Mouse (Mus musculus): ENCODE measurements at regions not wholly inside any gene's neighbourhood (a gene's known extent, or its start where the extent isn't known, plus 50 kb on each side); places are given as distances from the start of the nearest gene placed in this dataset.

DNA sequence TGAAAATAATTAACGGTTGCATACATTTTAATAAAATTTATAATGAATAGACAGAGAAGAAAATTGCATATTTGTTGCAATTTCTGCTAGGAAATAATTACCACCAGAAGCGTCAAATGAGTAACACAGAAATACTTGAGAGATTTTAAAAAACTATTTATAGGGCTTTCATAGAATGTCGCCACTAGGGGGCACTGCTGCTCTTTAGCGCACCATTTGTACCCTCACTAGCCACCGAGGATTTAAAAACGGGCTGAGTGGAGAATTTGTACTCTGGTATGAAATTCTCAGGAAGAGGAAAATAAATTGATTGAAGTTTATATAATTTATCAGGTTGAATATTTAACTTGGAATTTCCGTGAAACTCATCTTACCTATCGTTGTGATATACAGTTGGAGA is 77.3 kb upstream of the Tmprss15 start:
- Histone ChIP-seq H3K36me3 (ENCODE audit: control insufficient read depth in 1 of 2, insufficient read depth in 2 of 2, low read length in 2 of 2) (no peaks in the 10 kb centered on the region), H3K9ac (ENCODE audit: control insufficient read depth, low read depth, low read length, poor library complexity, severe bottlenecking) (no peak overlapping the region)

DNA sequence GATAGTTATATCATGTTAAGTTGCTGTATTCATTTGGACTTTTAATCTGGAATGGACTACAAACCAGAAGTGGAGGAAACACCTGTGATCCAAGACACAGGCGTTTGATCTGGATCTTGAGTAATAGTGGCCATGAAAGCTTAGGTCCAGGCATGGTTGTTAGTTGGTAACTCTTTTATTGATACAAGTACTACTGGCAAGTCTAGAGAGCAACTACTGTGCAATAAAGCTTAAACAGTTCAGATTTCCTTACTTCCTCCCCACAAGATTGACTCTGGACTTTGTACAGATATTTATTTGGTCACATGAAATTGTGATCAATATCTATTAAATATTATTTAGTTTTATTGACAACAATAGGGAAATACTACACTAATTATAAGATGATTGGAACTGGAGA is 51.9 kb upstream of the Tmprss15 start:
- Histone ChIP-seq H3K27me3 (ENCODE audit: control insufficient read depth in 1 of 2, insufficient read depth in 2 of 2, low read length in 2 of 2) (no peaks in the 10 kb centered on the region), H3K36me3 (ENCODE audit: control insufficient read depth in 1 of 2, insufficient read depth in 2 of 2, low read length in 2 of 2) (no peaks in the 10 kb centered on the region), H3K9me3 (replicated peaks; ENCODE audit: insufficient read depth, low read length) (no peaks in the 10 kb centered on the region), H3K4me3 (ENCODE audit: control insufficient read depth in 1 of 2, insufficient read depth in 1 of 2, low read depth in 2 of 2, low read length in 2 of 2) (no peak overlapping the region), H3K4me1 (ENCODE audit: control insufficient read depth in 1 of 2, insufficient read depth in 2 of 2, low read length in 2 of 2) (no peaks in the 10 kb centered on the region), H3K9ac (ENCODE audit: control insufficient read depth, low read depth, low read length, poor library complexity, severe bottlenecking) (no peak overlapping the region), H3K27ac (ENCODE audit: control insufficient read depth, low read depth, low read length) (no peak overlapping the region), H3K79me2 (ENCODE audit: control insufficient read depth, insufficient read depth, low read length, poor library complexity) (no peaks in the 10 kb centered on the region)
- no peak for DNase-seq (ENCODE audit: low read depth, low spot score)
- TF ChIP-seq ZMIZ1 (IDR thresholded peaks at IDR 0.05; ENCODE audit: low read depth, low read length) (no peak), CTCF (IDR thresholded peaks at IDR 0.05 in 2 of 3, conservative IDR thresholded peaks at IDR 0.05 in 1 of 3; ENCODE audit: control insufficient read depth in 1 of 3, insufficient read depth in 1 of 3, low read depth in 2 of 3, low read length in 3 of 3, poor library complexity in 1 of 3, severe bottlenecking in 1 of 3) (no peak), POLR2AphosphoS2 (IDR thresholded peaks at IDR 0.05; ENCODE audit: low read length) (no peak), MEF2A (IDR thresholded peaks at IDR 0.05; ENCODE audit: extremely low read depth, insufficient replicate concordance, low read depth, low read length, poor library complexity, severe bottlenecking) (no peak), NELFE (IDR thresholded peaks at IDR 0.05; ENCODE audit: low read depth, low read length) (no peak), SIN3A (IDR thresholded peaks at IDR 0.05; ENCODE audit: low read length) (no peak), ELF1 (IDR thresholded peaks at IDR 0.05; ENCODE audit: low read depth, low read length) (no peak), RAD21 (IDR thresholded peaks at IDR 0.05; ENCODE audit: low read depth, low read length) (no peak), HCFC1 (IDR thresholded peaks at IDR 0.05; ENCODE audit: low read depth, low read length) (no peak), E2F4 (IDR thresholded peaks at IDR 0.05; ENCODE audit: borderline replicate concordance, low read depth, low read length) (no peak), RCOR1 (IDR thresholded peaks at IDR 0.05; ENCODE audit: low read depth, low read length) (no peak), ETS1 (IDR thresholded peaks at IDR 0.05; ENCODE audit: low read depth, low read length) (no peak)

More for the DNA sequence above, 77.3 kb upstream of the Tmprss15 start:
- Histone ChIP-seq H3K27me3 (ENCODE audit: control insufficient read depth in 1 of 2, insufficient read depth in 2 of 2, low read length in 2 of 2) (no peaks in the 10 kb centered on the region), H3K9me3 (replicated peaks; ENCODE audit: insufficient read depth, low read length) (no peaks in the 10 kb centered on the region), H3K79me2 (ENCODE audit: control insufficient read depth, insufficient read depth, low read length, poor library complexity) (no peaks in the 10 kb centered on the region), H3K27ac (ENCODE audit: control insufficient read depth, low read depth, low read length) (no peak overlapping the region), H3K4me3 (ENCODE audit: control insufficient read depth in 1 of 2, insufficient read depth in 1 of 2, low read depth in 2 of 2, low read length in 2 of 2) (peak overlapping the region in 1 of 2 experiments; percentile 18; a peak in 2 of 4 replicates), H3K4me1 (ENCODE audit: control insufficient read depth in 1 of 2, insufficient read depth in 2 of 2, low read length in 2 of 2) (no peaks in the 10 kb centered on the region)
- DNase-seq (ENCODE audit: low read depth, low spot score): peak; percentile 75
- no peak for TF ChIP-seq POLR2A (IDR thresholded peaks at IDR 0.05; ENCODE audit: control insufficient read depth in 1 of 2, insufficient read depth in 1 of 2, low read depth in 1 of 2, low read length in 2 of 2, poor library complexity in 1 of 2)
- no peak for TF ChIP-seq USF2 (IDR thresholded peaks at IDR 0.05; ENCODE audit: borderline replicate concordance in 1 of 2, insufficient read depth in 1 of 2, low read depth in 1 of 2, low read length in 2 of 2)
- peak; percentile 81 for TF ChIP-seq ZC3H11A (IDR thresholded peaks at IDR 0.05; ENCODE audit: low read depth, low read length)
- TF ChIP-seq ZNF384 (IDR thresholded peaks at IDR 0.05; ENCODE audit: low read depth, low read length): no peak
- no peak for TF ChIP-seq ZKSCAN1 (IDR thresholded peaks at IDR 0.05; ENCODE audit: low read depth, low read length)
- TF ChIP-seq RAD21 (IDR thresholded peaks at IDR 0.05; ENCODE audit: low read depth, low read length): peak; percentile 92
- no peak for TF ChIP-seq MEF2A (IDR thresholded peaks at IDR 0.05; ENCODE audit: extremely low read depth, insufficient replicate concordance, low read depth, low read length, poor library complexity, severe bottlenecking)
- no peak for TF ChIP-seq MXI1 (IDR thresholded peaks at IDR 0.05; ENCODE audit: low read depth, low read length)
- no peak for TF ChIP-seq E2F4 (IDR thresholded peaks at IDR 0.05; ENCODE audit: borderline replicate concordance, low read depth, low read length)
- TF ChIP-seq CHD1 (IDR thresholded peaks at IDR 0.05; ENCODE audit: low read depth, low read length): no peak
- no peak for TF ChIP-seq GATA1 (IDR thresholded peaks at IDR 0.05; ENCODE audit: low read depth, low read length)
- no peak for TF ChIP-seq MAFK (IDR thresholded peaks at IDR 0.05; ENCODE audit: borderline replicate concordance, low read depth, low read length)
- TF ChIP-seq POLR2AphosphoS2 (IDR thresholded peaks at IDR 0.05; ENCODE audit: low read length): no peak
- TF ChIP-seq JUND (IDR thresholded peaks at IDR 0.05; ENCODE audit: low read depth, low read length): no peak
- TF ChIP-seq UBTF (IDR thresholded peaks at IDR 0.05; ENCODE audit: borderline replicate concordance, insufficient read depth, low read depth, low read length): no peak
- TF ChIP-seq GABPA (IDR thresholded peaks at IDR 0.05; ENCODE audit: low read depth, low read length): no peak
- no peak for TF ChIP-seq USF1 (IDR thresholded peaks at IDR 0.05; ENCODE audit: low read depth, low read length)
- TF ChIP-seq RCOR1 (IDR thresholded peaks at IDR 0.05; ENCODE audit: low read depth, low read length): no peak
- peak; percentile 80 for TF ChIP-seq SMC3 (IDR thresholded peaks at IDR 0.05; ENCODE audit: low read depth, low read length)
- TF ChIP-seq MYB (IDR thresholded peaks at IDR 0.05; ENCODE audit: low read depth, low read length): no peak
- no peak for TF ChIP-seq EP300 (IDR thresholded peaks at IDR 0.05; ENCODE audit: low read depth in 1 of 2, low read length in 2 of 2)
- peak; percentile 63 to 77 (median 75) for TF ChIP-seq CTCF (IDR thresholded peaks at IDR 0.05 in 2 of 3, conservative IDR thresholded peaks at IDR 0.05 in 1 of 3; ENCODE audit: control insufficient read depth in 1 of 3, insufficient read depth in 1 of 3, low read depth in 2 of 3, low read length in 3 of 3, poor library complexity in 1 of 3, severe bottlenecking in 1 of 3)
- TF ChIP-seq NRF1 (IDR thresholded peaks at IDR 0.05; ENCODE audit: insufficient read depth, low read depth, low read length, poor library complexity, severe bottlenecking): no peak
- no peak for TF ChIP-seq ELF1 (IDR thresholded peaks at IDR 0.05; ENCODE audit: low read depth, low read length)
- no peak for TF ChIP-seq NELFE (IDR thresholded peaks at IDR 0.05; ENCODE audit: low read depth, low read length)
- TF ChIP-seq MAZ (IDR thresholded peaks at IDR 0.05; ENCODE audit: low read depth, low read length): no peak
- no peak for TF ChIP-seq POLR2AphosphoS5 (IDR thresholded peaks at IDR 0.05; ENCODE audit: borderline replicate concordance, low read depth, low read length)
- TF ChIP-seq ETS1 (IDR thresholded peaks at IDR 0.05; ENCODE audit: low read depth, low read length): no peak
